Mouse (Mus musculus) CH12.LX (cell line): ENCODE data around the gene Prelid3b.

Experiments
- CHD2 ChIP-seq: IDR thresholded peaks from 2 replicates; pipeline ENCODE4 v1.6.1; 2011; ENCODE audit warnings: low read length, improper control_type of control experiment
- CTCF ChIP-seq, 2 experiments: IDR thresholded peaks in 1 of 2; conservative IDR thresholded peaks in 1 of 2; 2 replicates each; pipeline ENCODE4 v1.5.1; 2011 to 2012; ENCODE audit warnings: low read depth in 2 of 2, low read length in 2 of 2, improper control_type of control experiment in 1 of 2, inconsistent platforms in 1 of 2, mild to moderate bottlenecking in 1 of 2, moderate library complexity in 1 of 2
- EP300 ChIP-seq: IDR thresholded peaks from 2 replicates; pipeline ENCODE4 v1.6.1; 2011; ENCODE audit warnings: low read length, improper control_type of control experiment
- MAFK ChIP-seq: IDR thresholded peaks from 2 replicates; pipeline ENCODE4 v1.6.1; 2011; ENCODE audit warnings: low read length, improper control_type of control experiment; ENCODE audit not compliant: insufficient replicate concordance
- POLR2A ChIP-seq: IDR thresholded peaks from 2 replicates; pipeline ENCODE4 v1.6.1; 2011; ENCODE audit warnings: low read depth, mild to moderate bottlenecking, improper control_type of control experiment, low read length
- UBTF ChIP-seq: IDR thresholded peaks from 2 replicates; pipeline ENCODE4 v1.6.1; 2012; ENCODE audit warnings: low read depth, mild to moderate bottlenecking, inconsistent platforms, low read length, improper control_type of control experiment, moderate library complexity
- ZKSCAN1 ChIP-seq: IDR thresholded peaks from 2 replicates; pipeline ENCODE4 v1.6.1; 2012; ENCODE audit warnings: low read depth, inconsistent platforms, low read length, improper control_type of control experiment, borderline replicate concordance

DNA sequence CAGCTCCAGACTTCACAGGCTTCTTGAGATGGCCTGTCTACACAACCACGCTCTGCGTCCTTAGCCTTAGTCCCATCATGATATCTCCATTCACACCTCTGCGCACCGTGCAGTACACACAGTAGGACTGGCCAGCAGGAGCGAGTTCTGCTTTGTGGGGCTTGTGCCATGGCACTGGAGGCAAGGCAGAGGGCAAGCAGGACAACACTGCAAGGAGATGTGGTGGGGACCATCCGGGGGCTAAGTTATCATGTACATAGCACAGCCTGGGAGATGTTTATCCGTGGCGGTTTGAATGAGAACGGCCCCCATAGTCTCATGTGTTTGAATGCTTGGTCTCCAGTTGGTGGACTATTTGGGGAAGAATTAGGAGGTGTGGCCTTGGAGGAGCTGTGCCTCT lies 37.9 kb downstream of the Prelid3b start:
- no peak for TF ChIP-seq POLR2A
- TF ChIP-seq CTCF (conservative IDR thresholded peaks at IDR 0.05 in 1 of 2, IDR thresholded peaks at IDR 0.05 in 1 of 2; ENCODE audit: low read depth in 2 of 2, low read length in 2 of 2), result no peak
- no peak for TF ChIP-seq CHD2
- TF ChIP-seq UBTF, result no peak
- TF ChIP-seq EP300, result no peak
- no peak for TF ChIP-seq MAFK
- no peak for TF ChIP-seq ZKSCAN1
